Mouse (Mus musculus): ENCODE results near the gene Gp1ba. TPM values are rescaled to one million over a fixed set of nuclear protein-coding genes. Genes with fewer than 3 reads are reported as not detected.

Gp1ba gene
- polyA plus RNA-seq, 2 experiments, result 4.5 to 7.6 TPM

- Histone ChIP-seq H3K4me2 (ENCODE audit: low read depth) (peak overlapping the region; percentile 74), H3K4me1 (replicated peaks; ENCODE audit: control insufficient read depth in 2 of 2, insufficient read depth in 2 of 2, low read length in 1 of 2) (peaks cover 30 to 35% of the 10 kb centered on the region in 2 experiments), H3K4me3 (ENCODE audit: insufficient read depth in 1 of 2, low read depth in 2 of 2, low read length in 2 of 2) (peak overlapping the region in 1 of 2 experiments; percentile 32; a peak in 2 of 4 replicates), H3K27me3 (ENCODE audit: control insufficient read depth, insufficient read depth, low read length) (no peaks in the 10 kb centered on the region), H3K9ac (replicated peaks) (peak overlapping the region; percentile 63), H3K36me3 (replicated peaks; ENCODE audit: control insufficient read depth, insufficient read depth, low read depth) (no peaks in the 10 kb centered on the region), H3K9me3 (ENCODE audit: control insufficient read depth, low read length) (no peaks in the 10 kb centered on the region), H3K27ac (peak overlapping the region; percentile 93)
- ATAC-seq (ENCODE audit: insufficient read depth) (peak; percentile 18; the same call in 1 of the 2 replicates), DNase-seq (ENCODE audit: low read depth in 3 of 3, low spot score in 3 of 3) (no peak)
- 24% methylated on average over 1 of the region's 1 CpGs for WGBS (ENCODE audit: insufficient replicate concordance)
- no peak for TF ChIP-seq CTCF (IDR thresholded peaks at IDR 0.05; ENCODE audit: low read depth)
- TF ChIP-seq EP300 (IDR thresholded peaks at IDR 0.05; ENCODE audit: low read depth), result no peak
These were observed 629 bp upstream of the Gp1ba start for GRCm38 (mm10) chr11:70638293-70638692.

- no peak for DNase-seq (ENCODE audit: low read depth in 3 of 3, low spot score in 3 of 3)
- Histone ChIP-seq H3K27ac (no peak overlapping the region), H3K4me2 (ENCODE audit: low read depth) (no peak overlapping the region), H3K9me3 (ENCODE audit: control insufficient read depth, low read length) (no peaks in the 10 kb centered on the region), H3K4me1 (replicated peaks; ENCODE audit: control insufficient read depth in 2 of 2, insufficient read depth in 2 of 2, low read length in 1 of 2) (peaks cover 30 to 35% of the 10 kb centered on the region in 2 experiments), H3K4me3 (ENCODE audit: insufficient read depth in 1 of 2, low read depth in 2 of 2, low read length in 2 of 2) (no peak overlapping the region), H3K27me3 (ENCODE audit: control insufficient read depth, insufficient read depth, low read length) (no peaks in the 10 kb centered on the region), H3K36me3 (replicated peaks; ENCODE audit: control insufficient read depth, insufficient read depth, low read depth) (peaks cover 6% of the 10 kb centered on the region), H3K9ac (replicated peaks) (no peak overlapping the region)
- TF ChIP-seq CTCF (IDR thresholded peaks at IDR 0.05; ENCODE audit: low read depth) (no peak), EP300 (IDR thresholded peaks at IDR 0.05; ENCODE audit: low read depth) (no peak)
- 70% methylated on average over 8 of the region's 8 CpGs for WGBS (ENCODE audit: insufficient replicate concordance)
- ATAC-seq (ENCODE audit: insufficient read depth), result no peak
These were observed 1.1 kb downstream of the Gp1ba start for GRCm38 (mm10) chr11:70639976-70640375.

- ATAC-seq (ENCODE audit: insufficient read depth) (no peak), DNase-seq (ENCODE audit: low read depth in 3 of 3, low spot score in 3 of 3) (no peak)
- Histone ChIP-seq H3K36me3 (replicated peaks; ENCODE audit: control insufficient read depth, insufficient read depth, low read depth) (peaks cover 6% of the 10 kb centered on the region), H3K27me3 (ENCODE audit: control insufficient read depth, insufficient read depth, low read length) (no peaks in the 10 kb centered on the region), H3K4me3 (ENCODE audit: insufficient read depth in 1 of 2, low read depth in 2 of 2, low read length in 2 of 2) (no peak overlapping the region), H3K9ac (replicated peaks) (no peak overlapping the region), H3K27ac (no peak overlapping the region), H3K4me2 (ENCODE audit: low read depth) (no peak overlapping the region), H3K4me1 (replicated peaks; ENCODE audit: control insufficient read depth in 2 of 2, insufficient read depth in 2 of 2, low read length in 1 of 2) (peaks cover 36 to 46% of the 10 kb centered on the region in 2 experiments), H3K9me3 (ENCODE audit: control insufficient read depth, low read length) (no peaks in the 10 kb centered on the region)
- 52% methylated on average over 7 of the region's 7 CpGs for WGBS (ENCODE audit: insufficient replicate concordance)
- TF ChIP-seq EP300 (IDR thresholded peaks at IDR 0.05; ENCODE audit: low read depth) (no peak), CTCF (IDR thresholded peaks at IDR 0.05; ENCODE audit: low read depth) (no peak)
These were observed 2.3 kb downstream of the Gp1ba start for GRCm38 (mm10) chr11:70641241-70641640.

GRCm38 (mm10) chr11:70643051-70643450, 4.1 kb downstream of the Gp1ba start:
- WGBS (ENCODE audit: insufficient replicate concordance), result 81% methylated on average over 6 of the region's 6 CpGs
- Histone ChIP-seq H3K27ac (no peak overlapping the region), H3K27me3 (ENCODE audit: control insufficient read depth, insufficient read depth, low read length) (no peaks in the 10 kb centered on the region), H3K4me1 (replicated peaks; ENCODE audit: control insufficient read depth in 2 of 2, insufficient read depth in 2 of 2, low read length in 1 of 2) (peaks cover 28 to 38% of the 10 kb centered on the region in 2 experiments), H3K36me3 (replicated peaks; ENCODE audit: control insufficient read depth, insufficient read depth, low read depth) (peaks cover 6% of the 10 kb centered on the region), H3K9me3 (ENCODE audit: control insufficient read depth, low read length) (no peaks in the 10 kb centered on the region), H3K9ac (replicated peaks) (no peak overlapping the region), H3K4me3 (ENCODE audit: insufficient read depth in 1 of 2, low read depth in 2 of 2, low read length in 2 of 2) (no peak overlapping the region), H3K4me2 (ENCODE audit: low read depth) (no peak overlapping the region)
- ATAC-seq (ENCODE audit: insufficient read depth) (no peak), DNase-seq (ENCODE audit: low read depth in 3 of 3, low spot score in 3 of 3) (no peak)
- no peak for TF ChIP-seq CTCF (IDR thresholded peaks at IDR 0.05; ENCODE audit: low read depth)
- TF ChIP-seq EP300 (IDR thresholded peaks at IDR 0.05; ENCODE audit: low read depth), result no peak

GRCm38 (mm10) chr11:70644564-70645103, 5.7 kb downstream of the Gp1ba start:
- ATAC-seq (ENCODE audit: insufficient read depth) (no peak), DNase-seq (ENCODE audit: low read depth in 3 of 3, low spot score in 3 of 3) (no peak)
- Histone ChIP-seq H3K9ac (replicated peaks) (no peak overlapping the region), H3K27ac (no peak overlapping the region), H3K4me1 (replicated peaks; ENCODE audit: control insufficient read depth in 2 of 2, insufficient read depth in 2 of 2, low read length in 1 of 2) (peaks cover 24 to 35% of the 10 kb centered on the region in 2 experiments), H3K4me2 (ENCODE audit: low read depth) (no peak overlapping the region), H3K36me3 (replicated peaks; ENCODE audit: control insufficient read depth, insufficient read depth, low read depth) (peaks cover 16% of the 10 kb centered on the region), H3K27me3 (ENCODE audit: control insufficient read depth, insufficient read depth, low read length) (no peaks in the 10 kb centered on the region), H3K4me3 (ENCODE audit: insufficient read depth in 1 of 2, low read depth in 2 of 2, low read length in 2 of 2) (no peak overlapping the region), H3K9me3 (ENCODE audit: control insufficient read depth, low read length) (no peaks in the 10 kb centered on the region)
- WGBS (ENCODE audit: insufficient replicate concordance), result 83% methylated on average over 8 of the region's 8 CpGs
- TF ChIP-seq EP300 (IDR thresholded peaks at IDR 0.05; ENCODE audit: low read depth) (no peak), CTCF (IDR thresholded peaks at IDR 0.05; ENCODE audit: low read depth) (no peak)

All from liver, embryonic 14.5 days (tissue).